Mouse (Mus musculus): Measurements from ENCODE around the gene Proser3.
"Not testable (repeated sequence)": the region's sequence is repeated elsewhere in the genome, so short reads cannot be mapped to it uniquely, and the experiment has no call there.

The Proser3 gene

DNA sequence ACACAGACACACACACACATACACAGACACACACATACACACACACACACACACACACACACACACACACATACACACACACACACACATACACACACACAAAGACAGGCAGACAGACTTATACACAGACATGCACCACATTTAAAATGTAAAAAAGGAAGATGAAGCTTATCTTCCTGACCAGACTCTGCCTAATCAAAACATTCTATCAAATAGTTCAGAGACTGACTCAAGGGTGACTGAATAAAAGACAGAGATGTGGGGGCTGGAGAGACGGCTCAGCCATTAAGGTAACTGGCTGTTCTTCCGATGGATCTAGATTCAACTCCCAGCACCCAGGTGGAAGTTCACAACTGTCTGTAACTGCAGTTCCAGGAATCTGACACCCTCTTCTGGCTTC, 7.8 kb downstream of the Proser3 start:
- DNase-seq (ENCODE audit: low read depth, low spot score): no peak

GRCm38 (mm10) chr7:30540572-30540971, 11.5 kb downstream of the Proser3 start:
- DNase-seq (ENCODE audit: low read depth, low spot score): no peak

DNA sequence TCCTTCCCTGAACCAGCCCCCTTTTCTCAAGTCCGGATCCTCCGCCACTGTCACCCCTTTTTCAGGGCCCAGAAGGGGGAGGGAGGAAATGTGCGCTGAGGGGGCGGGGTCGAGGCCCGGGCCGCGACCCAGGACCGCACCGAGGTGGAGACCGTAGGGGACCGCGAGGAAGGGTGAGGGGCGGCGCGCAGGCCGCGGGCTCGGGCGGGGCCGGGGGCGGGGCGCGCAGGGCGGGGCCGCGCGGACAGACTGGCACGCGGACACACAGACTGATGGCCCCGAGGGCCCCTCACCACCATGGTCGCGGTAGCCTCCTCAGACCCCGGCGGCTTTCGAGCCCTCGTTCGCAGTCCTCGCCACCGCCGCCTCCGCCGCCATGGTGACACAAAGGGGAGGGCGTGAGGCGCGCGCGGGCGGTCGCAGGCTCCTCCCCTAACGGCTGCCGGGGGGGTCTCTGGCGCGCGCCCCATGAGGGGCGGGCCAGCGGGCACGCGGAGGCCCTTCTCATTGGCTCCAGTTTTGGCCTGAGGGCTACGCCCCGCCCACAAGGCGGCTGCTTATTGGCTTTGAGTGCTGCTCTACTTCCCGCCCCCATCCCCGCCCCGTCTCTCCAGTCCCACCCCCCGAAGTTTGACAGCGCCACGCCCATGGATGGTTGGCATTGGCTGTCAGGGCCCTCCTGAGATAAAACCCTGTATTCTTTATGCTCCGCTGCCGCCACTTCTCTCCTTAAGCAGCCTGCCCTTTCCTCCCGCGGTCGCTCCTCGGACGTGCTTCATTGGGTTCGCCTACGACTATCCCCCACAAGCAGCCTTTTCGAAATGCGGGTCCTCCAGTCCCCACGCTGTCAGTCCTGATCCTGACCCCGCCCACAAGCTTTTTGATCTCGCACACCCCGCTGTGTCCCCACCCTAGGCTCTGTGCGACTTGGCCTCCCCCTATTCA, 17.2 kb downstream of the Proser3 start, which contains the start of gene Arhgap33:
Gene Arhgap33 (minus strand): TSS at position 428 of the 945 bp plus-strand sequence.
- peak; percentile 92 for DNase-seq (ENCODE audit: low read depth, low spot score)

DNA sequence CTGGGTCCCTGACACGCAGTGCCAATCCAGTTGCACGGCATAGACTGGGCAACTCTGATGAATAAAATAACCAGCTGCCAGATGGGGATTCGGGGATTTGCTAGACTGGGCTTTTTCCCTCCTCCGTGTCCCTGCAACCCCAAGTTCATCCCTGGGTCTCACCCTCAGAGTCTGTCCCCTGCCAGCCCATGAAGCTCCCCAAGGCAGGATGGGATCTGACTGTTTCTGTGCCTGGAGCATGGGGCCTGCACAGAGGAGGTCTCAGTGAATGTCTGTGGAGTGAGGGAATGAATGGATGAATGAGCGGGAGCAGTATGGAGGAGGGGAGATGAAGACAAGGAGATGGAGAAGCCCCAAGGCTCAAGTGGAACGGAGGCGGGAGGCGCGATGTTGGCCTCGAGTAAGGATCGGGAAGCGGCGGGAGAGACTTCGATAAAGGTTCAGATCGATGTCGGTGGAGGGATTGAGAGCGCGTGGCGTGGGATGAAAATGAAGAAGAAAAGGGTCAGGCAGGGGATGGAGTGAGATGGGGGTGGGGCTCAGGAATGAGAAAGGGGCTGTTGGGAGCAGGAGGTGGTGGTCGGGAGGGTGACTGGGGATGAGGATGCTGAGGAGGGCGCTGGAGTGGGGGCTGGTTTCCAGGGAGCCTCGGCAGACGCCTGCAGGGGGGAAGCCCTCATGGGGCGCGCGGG, 18.0 kb downstream of the Proser3 start:
- no peak for DNase-seq (ENCODE audit: low read depth, low spot score)

GRCm38 (mm10) chr7:30532931-30533330, 19.2 kb downstream of the Proser3 start:
- DNase-seq (ENCODE audit: low read depth, low spot score): no peak

GRCm38 (mm10) chr7:30531291-30531815, 20.7 kb downstream of the Proser3 start:
- DNase-seq (ENCODE audit: low read depth, low spot score): no peak

GRCm38 (mm10) chr7:30526981-30527380, 25.1 kb downstream of the Proser3 start:
- no peak for DNase-seq (ENCODE audit: low read depth, low spot score)

GRCm38 (mm10) chr7:30526399-30526798, 25.7 kb downstream of the Proser3 start:
- no peak for DNase-seq (ENCODE audit: low read depth, low spot score)

GRCm38 (mm10) chr7:30525954-30526353, 26.1 kb downstream of the Proser3 start:
- no peak for DNase-seq (ENCODE audit: low read depth, low spot score)

DNA sequence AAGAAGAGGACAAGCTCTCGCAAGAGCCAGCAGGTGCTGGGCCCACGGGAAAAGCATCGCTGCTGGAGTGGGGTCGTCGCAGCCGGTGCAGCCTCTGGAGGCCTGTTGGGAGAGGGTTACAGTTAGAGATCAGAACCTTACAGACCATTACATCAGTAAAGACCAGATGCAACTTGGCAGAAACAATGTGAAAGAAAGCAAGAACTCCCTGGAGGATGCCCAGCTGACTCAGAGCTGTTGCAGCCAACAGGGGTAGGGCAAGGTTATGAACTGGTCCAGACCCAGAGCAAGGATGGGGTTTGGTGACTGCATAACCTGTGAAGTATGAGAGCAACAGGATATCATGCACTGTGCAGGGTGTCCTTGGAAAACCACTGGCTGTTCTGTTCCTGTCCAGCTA, 27.6 kb downstream of the Proser3 start:
- peak; percentile 38 for DNase-seq (ENCODE audit: low read depth, low spot score)

DNA sequence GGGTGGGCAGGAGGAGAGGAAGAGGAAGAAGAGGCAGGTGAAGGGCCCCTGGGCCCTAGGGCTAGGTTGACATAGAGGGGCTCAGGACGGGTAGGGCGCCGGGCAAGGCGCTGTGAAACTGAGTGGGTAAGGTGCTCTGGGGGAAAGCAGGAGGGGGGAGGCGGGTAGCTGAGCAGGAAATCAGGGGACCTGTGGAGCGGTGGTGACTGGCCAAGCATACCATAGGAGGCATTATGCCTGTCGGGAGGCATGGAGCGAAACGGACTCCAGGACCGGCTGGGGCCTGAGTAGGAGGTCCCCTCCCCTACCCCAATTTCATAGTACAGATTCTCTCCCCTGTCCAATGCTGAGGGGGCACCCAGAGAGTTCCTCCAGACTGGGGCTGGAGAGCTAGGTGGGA, 29.2 kb downstream of the Proser3 start:
- DNase-seq (ENCODE audit: low read depth, low spot score): no peak

DNA sequence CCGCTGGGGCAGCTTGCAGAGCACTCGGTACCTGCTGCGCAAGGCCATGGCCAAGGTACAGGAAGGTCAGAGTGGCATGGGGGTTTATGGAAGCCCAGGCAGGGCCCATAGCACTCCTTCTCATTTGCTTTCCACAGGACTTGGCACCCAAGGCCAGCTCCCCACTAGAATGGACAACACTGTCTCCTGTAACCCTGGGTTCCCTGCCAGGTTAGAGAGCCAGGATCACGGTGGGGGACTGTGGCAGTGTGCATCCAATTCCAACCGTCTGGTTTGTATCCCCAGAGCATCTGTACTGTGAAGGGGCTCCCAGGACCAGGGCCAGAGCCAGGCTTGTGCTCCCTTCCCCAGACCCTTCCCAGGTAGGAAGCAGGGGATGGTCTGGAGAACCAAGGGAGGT, 31.2 kb downstream of the Proser3 start:
- no peak for DNase-seq (ENCODE audit: low read depth, low spot score)

GRCm38 (mm10) chr7:30520396-30520795, 31.7 kb downstream of the Proser3 start:
- no peak for DNase-seq (ENCODE audit: low read depth, low spot score)

DNA sequence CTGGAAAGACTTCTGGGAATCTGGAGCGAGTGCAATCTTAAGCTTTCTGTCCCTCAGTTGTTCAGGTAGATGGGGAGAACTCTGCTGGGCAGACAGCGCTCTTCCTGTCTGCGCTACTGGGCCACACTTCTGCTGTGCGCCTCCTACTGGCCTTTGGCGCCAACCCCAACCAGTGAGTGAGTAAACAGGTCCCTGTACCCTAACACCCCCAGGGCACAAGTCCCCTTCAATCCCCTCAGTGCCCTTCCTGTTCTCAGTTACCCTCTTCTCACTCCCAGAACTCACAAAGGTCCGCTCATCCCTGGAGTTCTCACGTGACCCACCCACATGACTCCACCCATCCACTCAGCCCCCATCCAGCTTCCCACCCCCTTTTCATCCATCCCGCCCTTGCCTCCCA, 33.8 kb downstream of the Proser3 start:
- DNase-seq (ENCODE audit: low read depth, low spot score): no peak

- no peak for DNase-seq (ENCODE audit: low read depth, low spot score)
These were observed 36.9 kb downstream of the Proser3 start for GRCm38 (mm10) chr7:30515003-30515760.

- no peak for DNase-seq (ENCODE audit: low read depth, low spot score)
These were observed 44.0 kb downstream of the Proser3 start for GRCm38 (mm10) chr7:30508061-30508460.

GRCm38 (mm10) chr7:30501159-30501558, 50.9 kb downstream of the Proser3 start:
- DNase-seq (ENCODE audit: low read depth, low spot score): not testable (repeated sequence)

DNA sequence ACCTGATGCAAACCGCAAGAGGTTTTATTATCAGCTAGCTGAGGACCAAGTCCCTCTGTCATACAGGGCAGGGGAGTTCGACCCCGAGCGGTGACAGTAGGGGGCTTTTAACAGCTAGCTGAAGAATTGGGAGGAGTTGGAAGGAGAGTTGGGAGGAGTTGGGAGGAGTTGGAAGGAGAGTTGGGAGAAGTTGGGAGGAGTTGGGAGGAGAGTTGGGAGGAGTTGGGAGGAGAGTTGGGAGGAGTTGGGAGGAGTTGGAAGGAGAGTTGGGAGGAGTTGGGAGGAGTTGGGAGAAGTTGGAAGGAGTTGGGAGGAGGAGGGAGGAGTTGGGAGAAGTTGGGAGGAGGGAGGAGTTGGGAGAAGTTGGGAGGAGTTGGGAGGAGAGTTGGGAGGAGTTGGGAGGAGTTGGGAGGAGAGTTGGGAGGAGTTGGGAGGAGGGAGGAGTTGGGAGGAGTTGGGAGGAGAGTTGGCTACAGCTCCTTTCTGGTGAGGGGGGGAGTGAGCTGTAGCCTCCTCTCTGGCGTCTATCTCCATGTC, 56.5 kb downstream of the Proser3 start:
- DNase-seq (ENCODE audit: low read depth, low spot score): not testable (repeated sequence)

GRCm38 (mm10) chr7:30493401-30493931, 58.6 kb downstream of the Proser3 start, which contains the start of gene Prodh2:
Prodh2 (plus strand) TSS chr7:30493622.
- no peak for DNase-seq (ENCODE audit: low read depth, low spot score)

DNA sequence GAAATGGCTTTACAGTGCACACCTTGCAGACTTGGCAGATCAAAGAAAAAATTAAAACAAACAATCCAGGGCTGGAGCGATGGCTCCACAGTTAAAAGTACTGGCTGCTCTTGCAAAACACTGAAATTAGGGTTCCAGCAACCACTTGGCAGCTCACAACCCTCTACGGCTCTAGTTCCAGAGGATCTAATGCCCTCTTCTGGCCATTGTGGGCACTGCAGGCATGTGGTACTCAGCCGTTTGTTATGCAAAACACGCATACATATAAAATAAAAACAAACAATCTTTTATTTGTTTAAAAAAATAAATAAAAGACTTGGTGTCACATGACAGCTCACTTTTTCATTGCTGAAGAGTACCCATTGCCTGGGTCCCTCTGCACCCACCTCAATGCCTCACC, 59.3 kb downstream of the Proser3 start:
- DNase-seq (ENCODE audit: low read depth, low spot score): peak; percentile 32

DNA sequence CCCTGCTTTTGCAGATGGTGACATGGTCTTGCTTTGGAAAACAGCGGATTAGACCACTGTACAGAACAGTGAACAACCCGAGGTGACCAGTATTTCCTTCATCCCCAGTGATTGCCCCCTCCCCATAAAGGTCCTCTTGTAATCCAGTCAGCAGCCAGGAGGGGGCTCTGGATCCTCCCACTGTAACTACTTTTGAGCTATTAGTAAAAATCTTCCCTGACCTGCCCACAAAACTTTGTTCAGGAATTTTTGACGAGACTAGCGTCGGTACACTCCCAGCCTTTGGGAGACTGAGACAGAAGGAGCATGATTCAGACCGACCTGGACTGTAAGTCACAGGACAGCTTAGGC, 61.2 kb downstream of the Proser3 start:
- no peak for DNase-seq (ENCODE audit: low read depth, low spot score)
